ENCODE assay signal across 30 mouse cellular contexts in genomic region chr10:78228560-78228928, GRCm38 (mm10). TPM values are rescaled to one million over a fixed set of nuclear protein-coding genes. Genes with fewer than 3 reads are reported as not detected.
A peak's percentile ranks its signal among the peaks of the same experiment; 100 is the strongest.
DNase-seq lines count a peak whose midpoint lies in the region; ATAC-seq lines count a peak whose summit lies in the region.
"Had no signal": no experiment of that assay in that cellular context is flagged by ENCODE, and none has a peak within 500 bp of the region (broad histone marks: within the 10 kb centered on the region; RNA-seq: fewer than 3 reads in every experiment).

No protein-coding gene starts in this region.

- 81% methylated on average over 5 of the region's 5 CpGs for WGBS in intestine, embryonic 16.5 days

- peaks cover 87% of the 10 kb centered on the region for H3K36me3 ChIP-seq in megakaryocyte, embryonic 14.5 days (replicated peaks; ENCODE audit: low read length)
- peaks cover 2% of the 10 kb centered on the region; the same call in 1 of the 2 replicates for H3K36me3 ChIP-seq in intestine, embryonic 16.5 days (ENCODE audit: control insufficient read depth, insufficient read depth, low read length)

- H3K9me3 ChIP-seq in megakaryocyte, embryonic 14.5 days, result no peaks in the 10 kb centered on the region
- no peaks in the 10 kb centered on the region for H3K9me3 ChIP-seq in intestine, embryonic 16.5 days (ENCODE audit: control insufficient read depth, low read length)
- H3K9me3 ChIP-seq: embryonic facial prominence, embryonic 12.5 days; G1E; heart, embryonic 13.5 days; hindbrain, embryonic 10.5 days; midbrain, embryonic 12.5 days; neural tube, embryonic 12.5 days had no signal

- H3K9ac ChIP-seq in intestine, embryonic 16.5 days (ENCODE audit: low read depth, low read length), result no peak overlapping the region
- H3K9ac ChIP-seq: embryonic facial prominence, embryonic 12.5 days; heart, embryonic 13.5 days; liver, embryonic 14.5 days; midbrain, embryonic 12.5 days; neural tube, embryonic 12.5 days had no signal

- H3K27ac ChIP-seq in intestine, embryonic 16.5 days (ENCODE audit: low read length), result peak overlapping the region; percentile 90
- H3K27ac ChIP-seq: embryonic facial prominence, embryonic 12.5 days; heart, embryonic 13.5 days; hindbrain, embryonic 10.5 days; liver, embryonic 14.5 days; midbrain, embryonic 12.5 days; neural tube, embryonic 12.5 days had no signal

- H3K4me3 ChIP-seq in megakaryocyte, embryonic 14.5 days (replicated peaks), result peak overlapping the region; percentile 53
- H3K4me3 ChIP-seq in intestine, embryonic 16.5 days (ENCODE audit: low read length), result no peak overlapping the region
- H3K4me3 ChIP-seq: embryonic facial prominence, embryonic 12.5 days; heart, embryonic 13.5 days; hindbrain, embryonic 10.5 days; midbrain, embryonic 12.5 days; myocyte; neural tube, embryonic 12.5 days had no signal

- H3K27me3 ChIP-seq in megakaryocyte, embryonic 14.5 days (replicated peaks), result no peaks in the 10 kb centered on the region
- no peaks in the 10 kb centered on the region for H3K27me3 ChIP-seq in intestine, embryonic 16.5 days (replicated peaks; ENCODE audit: control insufficient read depth, insufficient read depth, low read length)
- H3K27me3 ChIP-seq: embryonic facial prominence, embryonic 12.5 days; heart, embryonic 13.5 days; midbrain, embryonic 12.5 days; neural tube, embryonic 12.5 days had no signal

- H3K4me1 ChIP-seq in megakaryocyte, embryonic 14.5 days, result peaks cover 83% of the 10 kb centered on the region
- H3K4me1 ChIP-seq in intestine, embryonic 16.5 days (ENCODE audit: control insufficient read depth, insufficient read depth, low read length), result peaks cover 10% of the 10 kb centered on the region; the same call in 1 of the 2 replicates
- H3K4me1 ChIP-seq: embryonic facial prominence, embryonic 12.5 days; hindbrain, embryonic 10.5 days; midbrain, embryonic 12.5 days; neural tube, embryonic 12.5 days had no signal

- no peak overlapping the region for H3K4me2 ChIP-seq in intestine, embryonic 16.5 days (ENCODE audit: low read depth, low read length)
- H3K4me2 ChIP-seq: embryonic facial prominence, embryonic 12.5 days; heart, embryonic 13.5 days; midbrain, embryonic 12.5 days; neural tube, embryonic 12.5 days had no signal

- no peak for DNase-seq in cerebellum, postnatal 36 days
- DNase-seq in ovary, postnatal 36 days (ENCODE audit: low spot score), result no peak
- no peak for DNase-seq in frontal cortex, postnatal 36 days (ENCODE audit: low spot score in 2 of 2)
- no peak for DNase-seq in right cerebral cortex, postnatal 4 days
- DNase-seq: adrenal gland, adult 8-10 months; cerebellum, adult 18-20 months; cerebellum, postnatal 25 days; embryo, embryonic 11 days; gastrocnemius, postnatal 36 days; layer of hippocampus, postnatal 36 days; liver; lung, adult 2 months; lung, postnatal 14 days; spleen, adult 18-20 months; thymus, adult 2 months; thymus, postnatal 36 days had no signal

- ATAC-seq in cerebellum, adult (ENCODE audit: insufficient number of reproducible peaks, low FRiP score, low TSS enrichment), result peak; percentile 31; the same call in 1 of the 2 replicates
- ATAC-seq in megakaryocyte, adult 5-6 weeks (ENCODE audit: poor library complexity, severe bottlenecking), result no peak
- peak; percentile 57 for ATAC-seq in intestine, embryonic 16.5 days
- ATAC-seq: forebrain, embryonic 14.5 days; hindbrain, embryonic 16.5 days had no signal

RNA-seq across cellular contexts. Expression of gene Trappc10, which starts 15.9 kb away (rescaled TPM):
- polyA plus RNA-seq in megakaryocyte, embryonic 14.5 days (2012; ENCODE audit: insufficient read depth, low replicate concordance), result 11.0 and 13.6 TPM in 2 replicates
- 26.1 and 37.9 TPM in 2 replicates for total RNA-seq in megakaryocyte, adult 5-6 weeks (2015)
- total RNA-seq in megakaryocyte, adult 5-6 weeks (2017), result 26.9 and 29.1 TPM in 2 replicates
- polyA plus RNA-seq in intestine, embryonic 16.5 days (2015; fragmentation: Nextera tagmentation; extraction: Ambion mirVana), result 3.3 and 4.9 TPM in 2 replicates

RNA-seq across cellular contexts. Expression of gene Pwp2, which starts 43.6 kb away (rescaled TPM):
- polyA plus RNA-seq in megakaryocyte, embryonic 14.5 days (2012; ENCODE audit: insufficient read depth, low replicate concordance), result 1.3 and 2.9 TPM in 2 replicates
- total RNA-seq in megakaryocyte, adult 5-6 weeks (2015), result 2.2 and 3.0 TPM in 2 replicates
- 7.4 and 8.8 TPM in 2 replicates for total RNA-seq in megakaryocyte, adult 5-6 weeks (2017)
- polyA plus RNA-seq in intestine, embryonic 16.5 days (2015; fragmentation: Nextera tagmentation; extraction: Ambion mirVana), result 15.5 TPM in 2 replicates

RNA-seq across cellular contexts. Expression of gene D10Jhu81e, which starts 59.0 kb away (rescaled TPM):
- polyA plus RNA-seq in megakaryocyte, embryonic 14.5 days (2012; ENCODE audit: insufficient read depth, low replicate concordance), result 44.9 and 59.7 TPM in 2 replicates
- 22.7 and 25.3 TPM in 2 replicates for total RNA-seq in megakaryocyte, adult 5-6 weeks (2015)
- 57.6 and 69.2 TPM in 2 replicates for total RNA-seq in megakaryocyte, adult 5-6 weeks (2017)
- polyA plus RNA-seq in intestine, embryonic 16.5 days (2015; fragmentation: Nextera tagmentation; extraction: Ambion mirVana), result 43.8 and 45.7 TPM in 2 replicates
